Mouse (Mus musculus) lung, postnatal 10 days (tissue): ENCODE measurements around the gene 2410004B18Rik.

ENCODE experiments used
- DNase-seq: peaks from one replicate; pipeline ENCODE4 v3.0.0; 2021

The 2410004B18Rik gene

GRCm38 (mm10) chr3:145929525-145930400 is 8.1 kb upstream of the 2410004B18Rik start:
- DNase-seq = no peak

GRCm38 (mm10) chr3:145933845-145934244 is 4.0 kb upstream of the 2410004B18Rik start:
- DNase-seq = no peak

GRCm38 (mm10) chr3:145938405-145939349 is 863 bp downstream of the 2410004B18Rik start:
- peak; percentile 28 for DNase-seq

- DNase-seq = no peak
These were observed 1.6 kb downstream of the 2410004B18Rik start for GRCm38 (mm10) chr3:145939402-145939801.

- DNase-seq = no peak
These were observed 2.2 kb downstream of the 2410004B18Rik start for GRCm38 (mm10) chr3:145939971-145940370.

- DNase-seq = peak; percentile 82
These were observed 4.2 kb downstream of the 2410004B18Rik start for GRCm38 (mm10) chr3:145941971-145942370.

- no peak for DNase-seq
These were observed 6.5 kb downstream of the 2410004B18Rik start for GRCm38 (mm10) chr3:145944348-145944747.

GRCm38 (mm10) chr3:145945904-145946303 is 8.1 kb downstream of the 2410004B18Rik start:
- no peak for DNase-seq

GRCm38 (mm10) chr3:145946654-145947053 is 8.8 kb downstream of the 2410004B18Rik start:
- DNase-seq = peak; percentile 21

GRCm38 (mm10) chr3:145947539-145948204 is 9.9 kb downstream of the 2410004B18Rik start:
- no peak for DNase-seq

- DNase-seq = peak; percentile 82
These were observed 12.4 kb downstream of the 2410004B18Rik start for GRCm38 (mm10) chr3:145950034-145950814.

GRCm38 (mm10) chr3:145950815-145951130 is 13.0 kb downstream of the 2410004B18Rik start:
- no peak for DNase-seq

- peak; percentile 66 for DNase-seq
These were observed 13.7 kb downstream of the 2410004B18Rik start for GRCm38 (mm10) chr3:145951287-145952165.

GRCm38 (mm10) chr3:145952945-145953344 is 15.1 kb downstream of the 2410004B18Rik start:
- DNase-seq = no peak

GRCm38 (mm10) chr3:145953411-145953810 is 15.6 kb downstream of the 2410004B18Rik start:
- no peak for DNase-seq

GRCm38 (mm10) chr3:145959824-145960223 is 22.0 kb downstream of the 2410004B18Rik start:
- no peak for DNase-seq

- peak; percentile 45 for DNase-seq
These were observed 24.6 kb downstream of the 2410004B18Rik start for GRCm38 (mm10) chr3:145962411-145962810.

- peak; percentile 54 for DNase-seq
These were observed 25.5 kb downstream of the 2410004B18Rik start for GRCm38 (mm10) chr3:145963101-145964017.

- DNase-seq = peak; percentile 66
These were observed 26.2 kb downstream of the 2410004B18Rik start for GRCm38 (mm10) chr3:145964018-145964387.

- DNase-seq = peak; percentile 81
These were observed 26.7 kb downstream of the 2410004B18Rik start for GRCm38 (mm10) chr3:145964473-145964872.
